Mouse (Mus musculus) B cell, adult 2 months (primary cell): ENCODE measurements at regions not wholly inside any gene's neighbourhood (a gene's known extent, or its start where the extent isn't known, plus 50 kb on each side); places are given as distances from the start of the nearest gene placed in this dataset.

ENCODE experiments used
- DNase-seq, 2 experiments: peaks; one replicate each; pipeline ENCODE4 v3.0.0; 2022

GRCm38 (mm10) chr3:60138319-60138718 lies 56.6 kb downstream of the Sucnr1 start:
- no peak for DNase-seq

- no peak for DNase-seq
These were observed 78.2 kb downstream of the Sucnr1 start for GRCm38 (mm10) chr3:60159865-60160264.

- no peak for DNase-seq
These were observed 86.0 kb downstream of the Sucnr1 start for GRCm38 (mm10) chr3:60167633-60168032.

GRCm38 (mm10) chr3:60168135-60168926 lies 86.7 kb downstream of the Sucnr1 start:
- DNase-seq: no peak

GRCm38 (mm10) chr3:60169606-60170005 lies 87.9 kb downstream of the Sucnr1 start:
- no peak for DNase-seq

GRCm38 (mm10) chr3:60184481-60184880 lies 102.8 kb downstream of the Sucnr1 start:
- no peak for DNase-seq

GRCm38 (mm10) chr3:60196031-60196430 lies 114.4 kb downstream of the Sucnr1 start:
- DNase-seq: no peak

GRCm38 (mm10) chr3:60207936-60208335 lies 126.3 kb downstream of the Sucnr1 start:
- no peak for DNase-seq

- DNase-seq: no peak
These were observed 137.3 kb downstream of the Sucnr1 start for GRCm38 (mm10) chr3:60218938-60219337.

- DNase-seq: no peak
These were observed 159.0 kb downstream of the Sucnr1 start for GRCm38 (mm10) chr3:60240664-60241063.

- DNase-seq: no peak
These were observed 185.2 kb downstream of the Sucnr1 start for GRCm38 (mm10) chr3:60266666-60267415.

- DNase-seq: no peak
These were observed 185.9 kb downstream of the Sucnr1 start for GRCm38 (mm10) chr3:60267416-60268174.

- DNase-seq: no peak
These were observed 188.8 kb downstream of the Sucnr1 start for GRCm38 (mm10) chr3:60270463-60270862.

- DNase-seq: no peak
These were observed 192.1 kb downstream of the Sucnr1 start for GRCm38 (mm10) chr3:60273744-60274143.

GRCm38 (mm10) chr3:60275249-60275838 lies 193.7 kb downstream of the Sucnr1 start:
- DNase-seq: no peak

- DNase-seq: no peak
These were observed 194.8 kb upstream of the Mbnl1 start for GRCm38 (mm10) chr3:60277791-60278190.

GRCm38 (mm10) chr3:60281229-60281628 lies 191.4 kb upstream of the Mbnl1 start:
- DNase-seq: no peak

- no peak for DNase-seq
These were observed 190.6 kb upstream of the Mbnl1 start for GRCm38 (mm10) chr3:60281959-60282495.

- DNase-seq: no peak
These were observed 180.5 kb upstream of the Mbnl1 start for GRCm38 (mm10) chr3:60292142-60292541.

GRCm38 (mm10) chr3:60292940-60293339 lies 179.7 kb upstream of the Mbnl1 start:
- no peak for DNase-seq

GRCm38 (mm10) chr3:60305399-60305798 lies 167.2 kb upstream of the Mbnl1 start:
- no peak for DNase-seq

GRCm38 (mm10) chr3:60310402-60310801 lies 162.2 kb upstream of the Mbnl1 start:
- DNase-seq: no peak

GRCm38 (mm10) chr3:60311178-60311577 lies 161.5 kb upstream of the Mbnl1 start:
- DNase-seq: no peak
